Mouse (Mus musculus) testis, postnatal 10 days (tissue): ENCODE data around the gene Grcc10.

Experiments used
- DNase-seq: peaks from one replicate; pipeline ENCODE4 v3.0.0; 2021; ENCODE audit warnings: low spot score

Grcc10 gene

DNA sequence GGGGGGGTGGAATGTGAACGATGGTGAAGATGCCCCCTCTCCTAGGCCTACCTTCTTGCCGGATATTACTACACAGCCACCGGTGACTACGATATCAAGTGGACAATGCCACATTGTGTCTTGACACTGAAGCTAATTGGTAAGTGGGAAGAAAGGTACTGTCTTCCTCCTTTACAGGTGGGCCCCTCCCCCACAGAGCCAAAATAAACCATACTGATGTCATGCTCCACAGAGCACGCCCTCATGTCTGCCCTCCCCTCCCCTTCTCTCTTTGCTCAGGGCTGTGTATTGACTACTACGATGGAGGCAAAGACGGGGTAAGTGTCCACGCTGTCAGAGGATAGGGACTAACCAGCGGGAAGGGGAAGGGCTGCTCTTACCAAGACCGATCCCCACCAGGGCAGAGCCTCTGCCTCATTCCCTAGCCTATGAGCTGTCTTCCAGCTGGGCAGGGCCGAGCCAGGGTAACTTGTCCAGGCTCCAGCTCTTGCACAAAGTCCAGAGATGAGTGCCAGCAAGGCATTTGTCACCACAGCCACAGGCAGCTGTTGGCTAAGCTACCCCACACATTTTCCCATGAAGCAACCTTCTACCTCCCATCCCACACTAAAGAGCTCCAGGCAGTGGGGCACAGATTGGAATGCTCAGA is 41.1 kb downstream of the Grcc10 start:
- DNase-seq, result no peak

DNA sequence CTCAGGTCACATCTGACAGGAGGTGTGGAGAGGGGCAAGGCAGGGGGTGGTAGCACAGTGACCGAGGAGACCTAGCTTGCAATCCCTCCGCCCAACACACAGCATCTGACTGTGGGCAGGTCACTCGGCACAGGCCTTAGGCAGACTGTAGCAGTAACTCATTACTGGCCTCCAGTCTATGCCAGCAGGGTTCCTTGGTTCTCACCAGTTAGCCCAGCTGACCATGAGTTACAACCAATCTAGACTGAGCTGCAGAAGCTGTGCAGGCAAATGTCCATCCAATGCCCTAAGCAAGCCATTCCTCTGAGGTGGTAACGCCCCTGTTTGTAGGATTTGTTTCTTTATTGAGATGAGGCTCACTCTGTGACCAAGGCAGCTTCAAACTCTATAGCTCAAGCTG is 41.8 kb downstream of the Grcc10 start:
- DNase-seq, result no peak

DNA sequence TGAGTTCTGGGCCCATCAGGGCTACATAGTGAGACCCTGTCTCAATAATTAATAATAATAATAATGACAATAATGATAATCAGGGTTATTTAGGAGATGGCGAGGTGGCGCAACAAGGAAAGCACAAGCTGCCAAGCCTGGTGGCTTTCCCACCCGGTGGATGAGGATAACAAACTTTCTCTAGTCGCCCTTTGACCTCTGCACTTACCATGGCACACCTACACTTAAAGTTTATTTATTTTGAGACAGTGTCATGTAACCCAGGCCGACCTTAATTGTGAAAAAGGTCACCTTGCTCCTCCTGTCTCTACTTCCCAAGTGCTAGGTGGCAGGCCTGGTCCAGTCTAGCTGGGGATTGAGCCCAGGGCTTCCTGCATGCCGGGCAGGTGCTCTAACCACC is 42.4 kb downstream of the Grcc10 start:
- no peak for DNase-seq

DNA sequence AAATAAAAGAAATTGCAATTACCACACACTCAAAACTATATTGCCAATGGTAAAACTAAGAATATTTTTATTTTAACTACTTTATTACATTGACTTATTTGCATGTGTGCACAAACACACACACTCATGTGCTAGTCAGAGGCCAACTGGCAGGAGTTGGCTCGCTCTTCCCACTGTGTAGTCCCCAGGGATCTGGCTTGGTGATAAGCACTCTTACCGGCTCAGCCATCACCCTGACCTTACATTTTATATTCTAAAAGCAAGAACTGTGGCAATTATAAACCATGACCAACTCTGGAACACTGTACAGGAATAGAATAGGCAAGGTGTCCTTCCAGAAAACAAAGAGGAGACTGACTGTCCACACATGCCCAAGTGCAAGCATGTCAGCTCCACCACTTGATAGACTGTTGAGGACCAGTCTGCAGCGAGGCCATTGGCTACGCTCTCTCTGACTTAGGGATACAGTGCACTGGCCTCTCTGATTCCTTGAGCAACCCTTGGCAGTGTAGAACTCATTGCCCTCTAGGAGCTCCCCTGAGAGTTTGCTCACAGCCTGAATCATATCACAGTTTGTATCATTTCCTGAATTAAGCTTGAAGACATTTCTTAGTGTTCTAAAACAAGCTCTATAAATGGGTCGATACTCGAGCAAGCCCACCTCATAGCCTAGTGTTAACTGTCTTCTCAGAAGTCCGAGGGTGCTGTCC is 44.6 kb downstream of the Grcc10 start:
- DNase-seq, result no peak

DNA sequence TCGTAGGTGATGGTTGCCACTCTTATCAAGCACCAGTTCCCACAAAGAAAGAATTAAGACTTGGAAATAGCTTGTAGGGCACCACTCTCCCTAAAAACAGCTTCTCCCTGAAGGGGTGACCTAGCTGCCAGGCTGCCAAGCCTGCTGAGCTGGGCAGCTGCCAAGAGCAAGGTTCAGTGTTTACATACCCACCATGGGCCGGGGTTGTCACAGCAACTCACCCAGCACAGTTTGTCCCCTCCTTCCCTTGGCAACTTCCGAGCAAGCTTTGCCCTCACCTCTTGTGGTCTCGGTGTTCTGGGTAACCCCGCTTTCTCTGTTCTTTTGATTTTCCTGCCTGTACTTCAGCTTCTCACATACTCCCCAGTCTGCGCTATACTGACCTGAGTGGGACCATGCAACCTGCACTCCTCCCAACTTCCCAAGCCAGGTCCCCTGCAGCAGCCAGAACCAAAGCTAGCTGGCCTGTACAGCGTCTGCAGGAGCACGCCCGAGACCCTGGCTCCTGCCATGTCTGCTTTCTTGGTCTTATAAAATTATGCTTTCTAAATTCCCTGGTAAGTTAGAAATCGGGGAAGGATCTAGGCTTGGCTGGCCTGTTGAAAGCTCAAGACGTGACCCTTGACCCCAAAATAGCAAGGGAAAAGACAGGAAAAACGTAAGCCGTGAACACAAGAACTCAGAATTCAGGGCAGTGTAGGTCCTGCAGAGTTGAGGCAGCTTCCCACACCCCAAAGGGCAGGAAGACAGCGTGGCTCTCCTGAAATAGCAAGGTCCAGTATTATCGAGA is 46.8 kb downstream of the Grcc10 start:
- peak; percentile 52 for DNase-seq

DNA sequence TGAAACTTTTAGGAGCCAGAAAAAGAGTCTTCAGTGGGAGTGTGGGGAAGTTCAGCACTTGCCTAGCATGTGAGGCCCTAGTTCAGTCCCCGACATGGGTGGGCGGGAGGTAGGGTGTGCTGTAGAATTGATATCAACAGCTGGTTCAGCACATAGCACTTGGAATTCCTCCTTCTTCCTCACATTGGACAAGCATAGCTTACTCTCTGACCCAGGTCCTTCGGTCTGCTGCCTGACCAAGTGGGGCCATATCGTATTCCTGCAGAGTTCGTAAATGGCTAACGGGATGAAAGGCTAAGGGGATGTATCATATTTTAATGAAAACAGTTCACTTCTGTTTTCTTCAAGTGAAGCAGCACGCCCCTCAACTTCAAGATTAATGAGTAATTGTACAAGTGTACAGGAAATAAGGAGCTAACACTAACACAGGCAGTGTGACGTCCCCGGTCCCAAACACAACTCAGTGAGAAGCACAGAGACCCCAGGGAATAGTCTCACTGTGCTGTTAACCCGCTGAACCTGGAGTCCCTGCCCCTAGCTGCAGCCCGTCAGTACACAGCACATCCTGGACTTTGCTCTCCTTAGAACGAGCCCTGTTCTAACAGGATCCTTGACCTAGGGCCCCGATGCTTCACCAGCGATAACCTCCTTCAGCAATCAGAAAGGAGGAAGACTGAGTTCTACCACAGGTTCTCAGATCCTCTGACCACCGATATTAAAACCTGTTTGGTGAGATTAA is 47.8 kb downstream of the Grcc10 start:
- DNase-seq, result no peak

DNA sequence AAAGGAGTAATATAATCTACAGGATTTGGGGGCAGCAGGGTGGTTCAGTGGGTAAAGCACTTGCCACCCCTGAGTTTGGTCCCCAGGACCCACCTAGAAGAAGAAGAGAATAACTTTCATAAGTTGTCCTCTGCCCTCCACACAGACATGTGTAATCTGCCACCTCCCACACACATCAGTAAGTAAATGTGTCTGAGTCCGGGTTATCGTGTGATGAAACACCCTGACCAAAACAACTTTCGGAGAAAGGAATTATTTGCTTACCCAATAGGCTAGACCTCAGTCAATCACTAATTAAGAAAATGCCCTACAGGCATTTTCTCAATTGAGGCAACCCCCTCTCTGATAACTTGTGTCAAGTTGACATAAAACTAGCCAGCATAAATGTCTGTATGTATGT is 50.7 kb downstream of the Grcc10 start:
- no peak for DNase-seq
